ENCODE assay signal across 20 mouse cellular contexts in the genomic region with DNA sequence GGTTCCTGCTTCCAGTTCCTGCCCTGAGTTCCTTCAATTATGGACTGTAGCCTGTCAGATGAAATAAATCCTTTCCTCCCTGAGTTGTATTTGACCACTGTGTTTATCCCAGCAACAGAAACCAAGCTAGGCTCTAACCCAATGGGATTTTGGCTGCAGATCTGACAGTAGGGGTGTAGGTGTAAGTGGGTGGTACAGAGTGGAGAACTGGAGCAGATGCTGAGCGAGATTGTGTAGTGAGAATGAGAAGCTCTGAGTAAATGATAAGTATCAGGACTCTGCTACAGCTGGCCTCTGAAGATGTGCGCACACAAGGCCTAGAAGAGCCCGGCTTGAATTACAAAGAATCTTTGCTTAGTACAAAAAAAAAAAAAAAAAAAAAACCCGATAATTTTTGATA. TPM values are rescaled to one million over a fixed set of nuclear protein-coding genes. Genes with fewer than 3 reads are reported as not detected.
DNase-seq lines count a peak whose midpoint lies in the region; ATAC-seq and TF ChIP-seq lines count a peak whose summit lies in the region.
"Had no signal": no experiment of that assay in that cellular context is flagged by ENCODE, and none has a peak within 500 bp of the region (broad histone marks: within the 10 kb centered on the region; RNA-seq: fewer than 3 reads in every experiment).

No protein-coding gene starts in this region.

- no peaks in the 10 kb centered on the region for H3K27me3 ChIP-seq in MEL (ENCODE audit: control insufficient read depth in 1 of 2, insufficient read depth in 2 of 2, low read length in 2 of 2)
- no peaks in the 10 kb centered on the region; the same call in 1 of the 2 replicates for H3K27me3 ChIP-seq in liver, embryonic 11.5 days (replicated peaks; ENCODE audit: control insufficient read depth, insufficient read depth, low read length)
- H3K27me3 ChIP-seq: CH12.LX; embryonic facial prominence, embryonic 12.5 days; hindbrain, embryonic 15.5 days had no signal

- peak; percentile 3 to 5 for DNase-seq in layer of hippocampus, adult 8-10 months (ENCODE audit: low spot score in 2 of 2)
- DNase-seq in layer of hippocampus, postnatal 10 days (ENCODE audit: low spot score in 2 of 2): no peak
- peak; percentile 67 for DNase-seq in MEL (ENCODE audit: low read depth, low spot score)
- no peak for DNase-seq in liver, embryonic 11.5 days (ENCODE audit: low spot score)
- no peak for DNase-seq in spleen, adult 12 weeks (ENCODE audit: low spot score)
- DNase-seq: adrenal gland, postnatal 10 days; cerebellum, adult 11 months; cerebellum, postnatal 14 days; heart, postnatal 4 days; kidney, postnatal 25 days; lung, embryonic 14.5 days; right cerebral cortex, postnatal 25 days; thymus, postnatal 14 days had no signal

- no peaks in the 10 kb centered on the region for H3K9me3 ChIP-seq in MEL (replicated peaks; ENCODE audit: insufficient read depth, low read length)
- H3K9me3 ChIP-seq in liver, embryonic 11.5 days (ENCODE audit: control insufficient read depth, low read length): no peaks in the 10 kb centered on the region
- H3K9me3 ChIP-seq: embryonic facial prominence, embryonic 12.5 days; hindbrain, embryonic 15.5 days; limb, embryonic 13.5 days; midbrain, embryonic 13.5 days had no signal

- H3K4me3 ChIP-seq in MEL (ENCODE audit: control insufficient read depth in 1 of 2, insufficient read depth in 1 of 2, low read depth in 2 of 2, low read length in 2 of 2): no peak overlapping the region
- H3K4me3 ChIP-seq in liver, embryonic 11.5 days (ENCODE audit: low read depth, low read length): no peak overlapping the region
- H3K4me3 ChIP-seq: embryonic facial prominence, embryonic 12.5 days; hindbrain, embryonic 15.5 days; limb, embryonic 13.5 days; midbrain, embryonic 13.5 days had no signal

- H3K27ac ChIP-seq in MEL (ENCODE audit: control insufficient read depth, low read depth, low read length): peak overlapping the region; percentile 62
- no peak overlapping the region for H3K27ac ChIP-seq in liver, embryonic 11.5 days (ENCODE audit: low read depth, low read length)
- H3K27ac ChIP-seq: embryonic facial prominence, embryonic 12.5 days; hindbrain, embryonic 15.5 days; limb, embryonic 13.5 days; midbrain, embryonic 13.5 days had no signal

- H3K79me2 ChIP-seq in MEL (ENCODE audit: control insufficient read depth, insufficient read depth, low read length, poor library complexity): peaks cover 7% of the 10 kb centered on the region; the same call in 1 of the 2 replicates

- H3K36me3 ChIP-seq in MEL (ENCODE audit: control insufficient read depth in 1 of 2, insufficient read depth in 2 of 2, low read length in 2 of 2): peaks cover 0 to 34% of the 10 kb centered on the region in 2 experiments; a peak in 2 of 4 replicates
- H3K36me3 ChIP-seq in liver, embryonic 11.5 days (ENCODE audit: control insufficient read depth, insufficient read depth, low read length): no peaks in the 10 kb centered on the region
- H3K36me3 ChIP-seq: embryonic facial prominence, embryonic 12.5 days; hindbrain, embryonic 15.5 days; limb, embryonic 13.5 days; midbrain, embryonic 13.5 days had no signal

- no peak for TF ChIP-seq CTCF in MEL (IDR thresholded peaks at IDR 0.05 in 2 of 3, conservative IDR thresholded peaks at IDR 0.05 in 1 of 3; ENCODE audit: control insufficient read depth in 1 of 3, insufficient read depth in 1 of 3, low read depth in 2 of 3, low read length in 3 of 3, poor library complexity in 1 of 3, severe bottlenecking in 1 of 3)

- H3K4me2 ChIP-seq in liver, embryonic 11.5 days: no peak overlapping the region
- H3K4me2 ChIP-seq: embryonic facial prominence, embryonic 12.5 days; hindbrain, embryonic 15.5 days; limb, embryonic 13.5 days; lung, embryonic 14.5 days; midbrain, embryonic 13.5 days had no signal

- TF ChIP-seq RAD21 in MEL (IDR thresholded peaks at IDR 0.05; ENCODE audit: low read depth, low read length): no peak

- ATAC-seq in liver, embryonic 11.5 days (replicated peaks; ENCODE audit: low FRiP score): 0 out of 2 replicates have a peak, but pooled peaks have one; percentile 16
- ATAC-seq in megakaryocyte-erythroid progenitor cell, adult 5-6 weeks (replicated peaks; ENCODE audit: low FRiP score, low TSS enrichment, poor library complexity, severe bottlenecking): peak; percentile 58
- no peak for ATAC-seq in CD4-positive, CD25-positive, alpha-beta regulatory T cell, adult 4 months
- ATAC-seq: midbrain, embryonic 13.5 days had no signal

- TF ChIP-seq POLR2A in MEL (IDR thresholded peaks at IDR 0.05; ENCODE audit: control insufficient read depth in 1 of 2, insufficient read depth in 1 of 2, low read depth in 1 of 2, low read length in 2 of 2, poor library complexity in 1 of 2): no peak

- TF ChIP-seq EP300 in MEL (IDR thresholded peaks at IDR 0.05; ENCODE audit: low read depth in 1 of 2, low read length in 2 of 2): peak; percentile 47 to 53; a peak in 3 of 4 replicates

- WGBS in liver, embryonic 11.5 days: 85% methylated on average over 4 of the region's 4 CpGs

- H3K9ac ChIP-seq in MEL (ENCODE audit: control insufficient read depth, low read depth, low read length, poor library complexity, severe bottlenecking): no peak overlapping the region
- no peak overlapping the region for H3K9ac ChIP-seq in liver, embryonic 11.5 days (ENCODE audit: low read depth, low read length)
- H3K9ac ChIP-seq: embryonic facial prominence, embryonic 12.5 days; hindbrain, embryonic 15.5 days; limb, embryonic 13.5 days; lung, embryonic 14.5 days; midbrain, embryonic 13.5 days had no signal

- H3K4me1 ChIP-seq in MEL (ENCODE audit: control insufficient read depth in 1 of 2, insufficient read depth in 2 of 2, low read length in 2 of 2): peaks cover 4 to 29% of the 10 kb centered on the region in 2 experiments
- H3K4me1 ChIP-seq in liver, embryonic 11.5 days (replicated peaks; ENCODE audit: control insufficient read depth, insufficient read depth, low read length): no peaks in the 10 kb centered on the region
- H3K4me1 ChIP-seq: embryonic facial prominence, embryonic 12.5 days; hindbrain, embryonic 15.5 days had no signal

TF ChIP-seq in MEL, 35 proteins besides CTCF, POLR2A, EP300 and RAD21:
- TF ChIP-seq GATA1 (IDR thresholded peaks at IDR 0.05; ENCODE audit: low read depth, low read length) (peak; percentile 65; the same call in 1 of the 2 replicates), TCF12 (IDR thresholded peaks at IDR 0.05; ENCODE audit: low read depth, low read length) (peak; percentile 57), RCOR1 (IDR thresholded peaks at IDR 0.05; ENCODE audit: low read depth, low read length) (peak; percentile 43; the same call in 1 of the 2 replicates), TAL1 (IDR thresholded peaks at IDR 0.05; ENCODE audit: low read length) (peak; percentile 37; the same call in 1 of the 2 replicates), ZNF384 (IDR thresholded peaks at IDR 0.05; ENCODE audit: low read depth, low read length) (peak; percentile 83), ELF1 (IDR thresholded peaks at IDR 0.05; ENCODE audit: low read depth, low read length) (no peak), ETS1 (IDR thresholded peaks at IDR 0.05; ENCODE audit: low read depth, low read length) (peak; percentile 56), JUND (IDR thresholded peaks at IDR 0.05; ENCODE audit: low read depth, low read length) (no peak)

RNA-seq across cellular contexts. Expression of gene Tceanc, which starts 6.3 kb away (rescaled TPM):
- 1 to 10 TPM; 1.3 to 1.8 (median 1.6) TPM for total RNA-seq in layer of hippocampus, adult 8-10 months (2022)
- total RNA-seq in layer of hippocampus, postnatal 10 days (2021): 1 to 10 TPM; 2.1 to 2.4 TPM
- 5.7 and 8.2 TPM in 2 replicates for total RNA-seq in MEL (2012; rRNA removed)
- 1 to 10 TPM in 1 of 2 experiments, not detected in 1; 3.6 TPM for polyA plus RNA-seq in MEL (2012; ENCODE audit: insufficient read depth in 1 of 2, insufficient read length in 2 of 2, low read depth in 1 of 2, low replicate concordance in 2 of 2, missing spikeins in 1 of 2)
- polyA plus RNA-seq in liver, embryonic 11.5 days (2014; fragmentation: Nextera tagmentation; extraction: Ambion mirVana): 6.0 and 7.8 TPM in 2 replicates
- total RNA-seq in megakaryocyte-erythroid progenitor cell, adult 5-6 weeks (2014; fragmentation: Nextera tagmentation): 3.2 and 13.0 TPM in 2 replicates
- 10.3 and 18.0 TPM in 2 replicates for total RNA-seq in megakaryocyte-erythroid progenitor cell, adult 5-6 weeks (2017)
- 1 to 10 TPM; 7.0 to 7.2 TPM for polyA plus RNA-seq in CD4-positive, CD25-positive, alpha-beta regulatory T cell, adult 4 months (2017; shearing (Covaris generic))

RNA-seq across cellular contexts. Expression of gene Rab9, which starts 32.4 kb away (rescaled TPM):
- 10 to 100 TPM; 35.9 to 42.8 (median 38.3) TPM for total RNA-seq in layer of hippocampus, adult 8-10 months (2022)
- 10 to 100 TPM; 33.8 to 41.3 TPM for total RNA-seq in layer of hippocampus, postnatal 10 days (2021)
- 32.3 and 38.2 TPM in 2 replicates for total RNA-seq in MEL (2012; rRNA removed)
- polyA plus RNA-seq in MEL (2012; ENCODE audit: insufficient read depth in 1 of 2, insufficient read length in 2 of 2, low read depth in 1 of 2, low replicate concordance in 2 of 2, missing spikeins in 1 of 2): 100 to 1,000 TPM in 1 of 2 experiments, 10 to 100 TPM in 1; 50.0 to 136 TPM
- 46.2 and 46.6 TPM in 2 replicates for polyA plus RNA-seq in liver, embryonic 11.5 days (2014; fragmentation: Nextera tagmentation; extraction: Ambion mirVana)
- 25.8 and 29.6 TPM in 2 replicates for total RNA-seq in megakaryocyte-erythroid progenitor cell, adult 5-6 weeks (2014; fragmentation: Nextera tagmentation)
- 76.1 and 77.4 TPM in 2 replicates for total RNA-seq in megakaryocyte-erythroid progenitor cell, adult 5-6 weeks (2017)
- polyA plus RNA-seq in CD4-positive, CD25-positive, alpha-beta regulatory T cell, adult 4 months (2017; shearing (Covaris generic)): 10 to 100 TPM; 31.9 to 33.7 TPM

Comparison
In these comparisons a context has a peak if more than half of its experiments do, and no peak if none do; other contexts are left out.
1. DNase-seq: peak in layer of hippocampus, adult 8-10 months (2 of 2) and MEL (single experiment); none in layer of hippocampus, postnatal 10 days (0 of 2), liver, embryonic 11.5 days (single experiment) and spleen, adult 12 weeks (single experiment).